Mouse (Mus musculus): Measurements from ENCODE around the gene Uqcc2. TPM values are rescaled to one million over a fixed set of nuclear protein-coding genes. Genes with fewer than 3 reads are reported as not detected.

The Uqcc2 gene
- polyA plus RNA-seq, 1 experiment, result 330 TPM

DNA sequence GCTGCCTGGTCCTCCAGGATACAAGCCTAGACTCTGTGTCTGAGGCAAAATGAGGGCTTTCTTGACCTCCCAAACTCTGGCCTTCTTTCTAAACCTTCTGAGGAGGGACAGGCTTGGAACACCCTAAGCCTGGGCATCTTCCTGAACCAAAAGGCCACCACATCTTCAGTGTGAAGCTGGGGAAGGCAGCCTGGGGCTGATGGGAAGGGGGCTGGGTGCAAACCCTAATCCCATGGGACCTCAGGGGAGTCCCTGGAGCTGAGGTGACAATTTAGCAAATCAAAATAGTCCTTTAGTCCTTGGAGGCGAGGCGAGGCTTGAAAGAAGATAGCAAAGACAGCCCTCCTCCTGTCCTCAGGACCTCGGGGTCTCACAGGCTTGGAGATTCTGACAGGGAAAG, 42.6 kb upstream of the Uqcc2 start:
- no peak overlapping the region for H3K27ac ChIP-seq (ENCODE audit: insufficient read depth, low read length)
- TF ChIP-seq CTCF (IDR thresholded peaks at IDR 0.05; ENCODE audit: borderline replicate concordance, insufficient read depth, low read depth, low read length) (no peak), POLR2A (IDR thresholded peaks at IDR 0.05; ENCODE audit: borderline replicate concordance, insufficient read depth, low read length) (no peak)
- peaks cover 12% of the 10 kb centered on the region for H3K4me1 ChIP-seq (ENCODE audit: control insufficient read depth, insufficient read depth, low read length)
- no peak for DNase-seq
- WGBS, result 95% methylated on average over 3 of the region's 3 CpGs
- no peaks in the 10 kb centered on the region for H3K27me3 ChIP-seq (ENCODE audit: control insufficient read depth, insufficient read depth, low read length)
- no peak overlapping the region for H3K4me3 ChIP-seq (replicated peaks; ENCODE audit: insufficient read depth, low read depth, low read length)

DNA sequence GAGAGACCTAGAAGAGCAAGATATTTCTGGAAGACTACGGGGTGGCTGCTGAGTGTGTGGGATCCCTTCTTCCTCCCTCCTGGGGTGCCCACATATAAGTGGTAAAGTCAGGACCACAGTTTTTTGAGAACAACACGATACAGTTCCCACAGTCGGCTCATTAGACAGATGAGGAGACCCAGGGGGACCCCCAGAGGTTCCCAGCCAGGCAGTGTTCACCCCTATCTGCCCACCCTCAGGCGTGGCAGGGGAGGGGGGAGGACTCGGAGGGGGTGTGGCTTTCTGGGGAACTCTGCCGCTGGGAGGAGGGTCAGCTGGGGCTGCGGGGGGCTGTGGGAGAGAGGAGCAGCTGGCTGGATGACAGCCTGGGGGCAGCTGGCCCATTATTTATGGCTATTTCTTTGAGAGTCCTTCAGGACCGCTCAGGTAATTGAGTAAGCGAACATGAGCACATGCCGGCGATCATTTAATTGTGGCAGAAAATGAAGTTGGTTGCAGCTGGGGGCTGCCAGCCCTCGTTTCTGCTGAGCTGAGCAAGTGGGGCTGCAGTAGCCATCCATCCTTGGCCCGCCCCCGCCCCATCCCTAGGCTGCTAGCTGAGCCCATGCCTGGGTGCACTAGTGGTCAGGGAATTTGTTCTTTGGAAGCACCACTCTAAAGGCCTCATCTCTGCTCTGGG, 41.6 kb upstream of the Uqcc2 start:
- 57% methylated on average over 14 of the region's 14 CpGs for WGBS
- no peaks in the 10 kb centered on the region for H3K27me3 ChIP-seq (ENCODE audit: control insufficient read depth, insufficient read depth, low read length)
- no peak overlapping the region for H3K27ac ChIP-seq (ENCODE audit: insufficient read depth, low read length)
- H3K4me3 ChIP-seq (replicated peaks; ENCODE audit: insufficient read depth, low read depth, low read length), result no peak overlapping the region
- TF ChIP-seq POLR2A (IDR thresholded peaks at IDR 0.05; ENCODE audit: borderline replicate concordance, insufficient read depth, low read length) (no peak), CTCF (IDR thresholded peaks at IDR 0.05; ENCODE audit: borderline replicate concordance, insufficient read depth, low read depth, low read length) (no peak)
- H3K4me1 ChIP-seq (ENCODE audit: control insufficient read depth, insufficient read depth, low read length), result peaks cover 22% of the 10 kb centered on the region
- DNase-seq, result no peak

DNA sequence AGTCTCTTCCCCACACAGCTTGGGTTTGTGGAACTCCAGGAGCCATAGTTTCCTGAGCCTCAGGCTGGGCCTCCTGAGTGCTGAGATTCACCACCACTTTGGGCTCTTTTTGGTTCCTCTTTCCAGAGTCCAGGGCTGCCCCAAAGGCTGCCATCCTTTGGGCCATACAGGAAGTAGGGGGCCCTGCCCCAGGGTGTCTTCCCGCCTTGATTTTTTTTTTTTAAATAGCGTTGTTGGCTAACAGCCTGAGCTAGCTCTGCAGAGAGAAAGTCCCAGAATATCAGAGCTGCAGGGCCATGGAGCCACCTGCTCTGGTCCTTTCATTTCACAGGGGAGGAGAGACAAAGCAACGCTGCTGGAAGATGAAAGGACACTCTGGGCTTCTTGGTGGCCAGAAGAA, 40.0 kb upstream of the Uqcc2 start:
- no peak for DNase-seq
- TF ChIP-seq POLR2A (IDR thresholded peaks at IDR 0.05; ENCODE audit: borderline replicate concordance, insufficient read depth, low read length) (no peak), CTCF (IDR thresholded peaks at IDR 0.05; ENCODE audit: borderline replicate concordance, insufficient read depth, low read depth, low read length) (no peak)
- 11% methylated on average over 3 of the region's 3 CpGs for WGBS
- no peak overlapping the region for H3K4me3 ChIP-seq (replicated peaks; ENCODE audit: insufficient read depth, low read depth, low read length)
- H3K4me1 ChIP-seq (ENCODE audit: control insufficient read depth, insufficient read depth, low read length), result peaks cover 29% of the 10 kb centered on the region
- no peaks in the 10 kb centered on the region for H3K27me3 ChIP-seq (ENCODE audit: control insufficient read depth, insufficient read depth, low read length)
- H3K27ac ChIP-seq (ENCODE audit: insufficient read depth, low read length), result 0 out of 2 replicates have a peak overlapping the region, but pooled peaks have one; percentile 27

DNA sequence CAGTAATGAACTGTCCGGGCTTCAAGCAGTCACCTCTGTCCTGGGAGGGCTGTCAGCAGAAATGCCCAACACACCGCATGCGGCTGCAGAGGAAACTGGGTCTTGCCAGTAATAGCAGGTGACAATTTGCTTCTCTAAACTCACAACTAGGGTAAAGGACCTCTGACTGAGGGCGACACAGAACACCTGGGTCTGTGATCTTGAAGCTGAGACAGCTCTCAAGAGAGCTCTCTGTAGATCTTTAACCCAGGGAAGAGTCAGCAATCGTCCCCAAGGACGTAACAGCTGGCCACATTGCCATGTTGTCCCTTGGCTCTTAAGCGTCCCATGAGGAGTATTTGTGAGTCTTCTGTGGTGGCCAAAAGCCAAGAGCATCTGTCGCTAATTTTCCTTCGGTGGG, 38.7 kb upstream of the Uqcc2 start:
- H3K4me1 ChIP-seq (ENCODE audit: control insufficient read depth, insufficient read depth, low read length), result peaks cover 30% of the 10 kb centered on the region
- DNase-seq, result no peak
- no peak overlapping the region for H3K4me3 ChIP-seq (replicated peaks; ENCODE audit: insufficient read depth, low read depth, low read length)
- TF ChIP-seq POLR2A (IDR thresholded peaks at IDR 0.05; ENCODE audit: borderline replicate concordance, insufficient read depth, low read length), result no peak
- TF ChIP-seq CTCF (IDR thresholded peaks at IDR 0.05; ENCODE audit: borderline replicate concordance, insufficient read depth, low read depth, low read length), result no peak
- no peak overlapping the region for H3K27ac ChIP-seq (ENCODE audit: insufficient read depth, low read length)
- WGBS, result 80% methylated on average over 9 of the region's 9 CpGs
- H3K27me3 ChIP-seq (ENCODE audit: control insufficient read depth, insufficient read depth, low read length), result no peaks in the 10 kb centered on the region

DNA sequence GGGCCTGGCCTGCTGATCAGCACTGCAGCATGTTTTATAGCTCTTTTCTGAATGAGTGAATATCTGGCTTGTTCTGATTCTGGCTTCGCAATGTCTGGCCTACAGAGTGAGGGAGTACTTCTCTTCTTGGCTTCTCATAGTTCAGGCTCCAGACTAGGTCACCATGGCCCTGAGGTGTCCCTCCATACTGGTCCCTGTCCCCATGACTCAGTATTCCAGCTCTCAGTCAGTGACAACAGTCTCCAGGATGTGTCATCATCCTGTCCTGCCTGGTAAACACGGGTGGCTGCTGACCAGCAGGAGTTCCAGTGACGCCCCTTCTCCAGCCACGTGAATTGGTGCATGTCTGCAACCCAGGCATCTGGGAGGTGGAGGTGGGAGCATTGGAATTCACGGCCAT, 37.4 kb upstream of the Uqcc2 start:
- H3K4me3 ChIP-seq (replicated peaks; ENCODE audit: insufficient read depth, low read depth, low read length), result no peak overlapping the region
- WGBS, result 77% methylated on average over 5 of the region's 5 CpGs
- no peaks in the 10 kb centered on the region for H3K27me3 ChIP-seq (ENCODE audit: control insufficient read depth, insufficient read depth, low read length)
- no peak for DNase-seq
- H3K27ac ChIP-seq (ENCODE audit: insufficient read depth, low read length), result no peak overlapping the region
- H3K4me1 ChIP-seq (ENCODE audit: control insufficient read depth, insufficient read depth, low read length), result peaks cover 35% of the 10 kb centered on the region
- TF ChIP-seq CTCF (IDR thresholded peaks at IDR 0.05; ENCODE audit: borderline replicate concordance, insufficient read depth, low read depth, low read length), result no peak
- TF ChIP-seq POLR2A (IDR thresholded peaks at IDR 0.05; ENCODE audit: borderline replicate concordance, insufficient read depth, low read length), result no peak

DNA sequence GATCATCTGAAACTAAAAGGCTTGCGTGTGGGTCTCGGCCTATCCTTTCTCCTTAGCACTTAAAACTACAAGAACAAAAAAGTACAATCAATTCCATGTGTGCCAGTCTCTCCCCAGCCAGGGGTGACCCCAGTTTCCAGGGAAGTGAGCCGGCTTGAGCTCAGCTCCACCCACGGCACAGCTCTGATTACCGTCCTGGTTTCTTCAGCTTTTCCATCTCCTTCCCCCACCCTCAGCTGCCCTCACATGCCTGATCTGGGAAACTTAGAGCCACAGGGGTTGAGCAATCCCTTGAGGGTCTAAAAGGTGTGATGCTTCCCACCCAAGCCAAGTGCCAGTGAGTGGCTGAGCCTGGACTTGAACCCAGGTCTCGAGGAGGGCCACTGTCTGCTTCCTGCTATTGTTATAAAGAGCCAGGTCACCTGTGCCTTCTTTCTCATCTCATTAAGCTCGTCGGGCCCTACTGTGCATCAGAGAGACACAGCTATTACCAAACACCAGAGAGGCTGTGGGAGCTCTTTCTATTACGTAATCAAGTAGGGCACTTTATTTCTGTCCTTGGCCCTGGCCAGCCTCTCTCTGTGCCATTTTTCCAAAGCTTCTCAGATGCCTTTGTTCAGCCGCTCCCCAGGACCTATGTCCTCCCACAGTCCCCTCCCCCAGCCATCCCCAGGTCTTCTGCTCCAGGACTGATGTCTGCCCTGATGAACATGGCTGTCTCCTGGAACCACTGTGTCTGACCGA, 36.4 kb upstream of the Uqcc2 start:
- peaks cover 39% of the 10 kb centered on the region for H3K4me1 ChIP-seq (ENCODE audit: control insufficient read depth, insufficient read depth, low read length)
- 56% methylated on average over 11 of the region's 11 CpGs for WGBS
- DNase-seq, result peak in 1 of 2 experiments; percentile 61
- H3K27ac ChIP-seq (ENCODE audit: insufficient read depth, low read length), result no peak overlapping the region
- H3K4me3 ChIP-seq (replicated peaks; ENCODE audit: insufficient read depth, low read depth, low read length), result no peak overlapping the region
- no peaks in the 10 kb centered on the region for H3K27me3 ChIP-seq (ENCODE audit: control insufficient read depth, insufficient read depth, low read length)
- TF ChIP-seq CTCF (IDR thresholded peaks at IDR 0.05; ENCODE audit: borderline replicate concordance, insufficient read depth, low read depth, low read length), result no peak
- no peak for TF ChIP-seq POLR2A (IDR thresholded peaks at IDR 0.05; ENCODE audit: borderline replicate concordance, insufficient read depth, low read length)

DNA sequence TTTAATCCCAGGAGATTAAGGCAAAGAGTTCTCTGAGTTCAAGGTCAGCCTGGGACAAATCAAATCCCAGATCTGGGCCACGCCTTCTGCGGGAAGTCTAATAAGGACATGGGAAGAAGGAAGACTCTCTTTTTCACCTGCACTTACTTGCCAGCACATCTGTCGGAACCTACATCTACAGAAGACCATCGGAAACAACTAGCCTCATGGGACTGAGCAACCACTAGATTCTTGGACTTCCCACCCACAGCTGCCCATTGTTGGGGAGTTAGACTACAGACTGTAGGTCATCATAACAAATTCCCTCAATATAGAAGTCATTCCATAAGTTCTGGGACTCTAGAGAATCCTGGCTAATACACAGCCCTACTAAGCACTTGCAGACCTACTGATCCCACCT, 34.9 kb upstream of the Uqcc2 start:
- WGBS, result 99% methylated on average over 4 of the region's 4 CpGs
- no peak for DNase-seq
- Histone ChIP-seq H3K27ac (ENCODE audit: insufficient read depth, low read length) (no peak overlapping the region), H3K4me3 (replicated peaks; ENCODE audit: insufficient read depth, low read depth, low read length) (no peak overlapping the region), H3K27me3 (ENCODE audit: control insufficient read depth, insufficient read depth, low read length) (no peaks in the 10 kb centered on the region), H3K4me1 (ENCODE audit: control insufficient read depth, insufficient read depth, low read length) (peaks cover 30% of the 10 kb centered on the region)
- no peak for TF ChIP-seq POLR2A (IDR thresholded peaks at IDR 0.05; ENCODE audit: borderline replicate concordance, insufficient read depth, low read length)
- no peak for TF ChIP-seq CTCF (IDR thresholded peaks at IDR 0.05; ENCODE audit: borderline replicate concordance, insufficient read depth, low read depth, low read length)

DNA sequence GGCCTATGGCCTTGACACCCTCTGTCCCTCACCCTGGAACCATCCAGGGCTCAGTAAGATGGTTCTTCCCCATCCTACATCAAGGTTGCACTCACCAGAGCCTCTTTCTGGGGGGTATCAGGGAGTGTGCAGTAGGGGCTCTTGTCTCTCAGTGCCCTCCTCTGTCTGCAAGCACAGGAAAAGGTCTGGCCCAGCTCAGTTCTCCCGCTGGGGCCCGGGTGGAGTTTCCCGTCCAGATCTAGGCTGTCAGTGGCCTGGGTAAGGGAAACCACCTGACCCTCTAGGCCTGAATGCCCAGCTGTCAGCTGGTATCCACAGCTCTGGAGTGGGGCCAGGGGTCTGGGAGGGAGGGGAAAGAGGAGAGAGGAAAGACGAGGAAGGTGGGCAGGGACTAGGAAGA, 33.8 kb upstream of the Uqcc2 start, which contains the start of gene Ip6k3:
TSS of gene Ip6k3 (minus strand) at position 251 of the 400 bp plus-strand sequence.
- 30% methylated on average over 4 of the region's 4 CpGs for WGBS
- TF ChIP-seq POLR2A (IDR thresholded peaks at IDR 0.05; ENCODE audit: borderline replicate concordance, insufficient read depth, low read length) (no peak), CTCF (IDR thresholded peaks at IDR 0.05; ENCODE audit: borderline replicate concordance, insufficient read depth, low read depth, low read length) (no peak)
- H3K27ac ChIP-seq (ENCODE audit: insufficient read depth, low read length), result no peak within 1 kb of the TSS

More for the DNA sequence above, 33.8 kb upstream of the Uqcc2 start, which contains the start of gene Ip6k3:
- Histone ChIP-seq H3K4me3 (replicated peaks; ENCODE audit: insufficient read depth, low read depth, low read length) (no peak within 1 kb of the TSS), H3K4me1 (ENCODE audit: control insufficient read depth, insufficient read depth, low read length) (peaks cover 27% of the 10 kb centered on the region), H3K27me3 (ENCODE audit: control insufficient read depth, insufficient read depth, low read length) (no peaks in the 10 kb centered on the region)
- no peak for DNase-seq
